Mouse (Mus musculus): ENCODE data around the gene Rdh16. TPM values are rescaled to one million over a fixed set of nuclear protein-coding genes. Genes with fewer than 3 reads are reported as not detected.
"Not testable (repeated sequence)": the region's sequence is repeated elsewhere in the genome, so short reads cannot be mapped to it uniquely, and the experiment has no call there.

Rdh16 gene
- 1.1 and 1.6 TPM in 2 replicates for polyA plus RNA-seq (2015; fragmentation: Nextera tagmentation; extraction: Ambion mirVana)

GRCm38 (mm10) chr10:127800891-127801290 lies at the start of gene Rdh16:
Rdh16 (plus strand) TSS chr10:127801152.
- H3K27me3 ChIP-seq (ENCODE audit: insufficient read depth, low read length), result no peaks in the 10 kb centered on the region
- 78% methylated on average over 6 of the region's 6 CpGs for WGBS

GRCm38 (mm10) chr10:127751548-127751947 lies 49.4 kb upstream of the Rdh16 start, which contains the start of gene Gpr182:
Gpr182 (minus strand) TSS chr10:127751732.
- peak within 1 kb of the TSS; percentile 37 for H3K9ac ChIP-seq (replicated peaks; ENCODE audit: low read length)
- H3K4me2 ChIP-seq (replicated peaks; ENCODE audit: low read depth, low read length), result peak within 1 kb of the TSS; percentile 40
- peak; percentile 20; the same call in 1 of the 2 replicates for ATAC-seq (ENCODE audit: low FRiP score, low TSS enrichment)
- H3K4me3 ChIP-seq (ENCODE audit: low read length), result peak within 1 kb of the TSS; percentile 35
- H3K27me3 ChIP-seq (ENCODE audit: insufficient read depth, low read length), result no peaks in the 10 kb centered on the region
- 35% methylated on average over 8 of the region's 8 CpGs for WGBS
- no peaks in the 10 kb centered on the region for H3K9me3 ChIP-seq (ENCODE audit: low read length)
- H3K27ac ChIP-seq (ENCODE audit: low read length), result peak within 1 kb of the TSS; percentile 32; the same call in 1 of the 2 replicates
- peaks cover 49% of the 10 kb centered on the region for H3K4me1 ChIP-seq (ENCODE audit: insufficient read depth, low read length)
- H3K36me3 ChIP-seq (ENCODE audit: insufficient read depth, low read length), result peaks cover 7% of the 10 kb centered on the region; the same call in 1 of the 2 replicates

More at GRCm38 (mm10) chr10:127800891-127801290, at the start of gene Rdh16:
- Histone ChIP-seq H3K4me3 (ENCODE audit: low read length) (no peak within 1 kb of the TSS), H3K4me2 (replicated peaks; ENCODE audit: low read depth, low read length) (no peak within 1 kb of the TSS), H3K9ac (replicated peaks; ENCODE audit: low read length) (no peak within 1 kb of the TSS), H3K36me3 (ENCODE audit: insufficient read depth, low read length) (no peaks in the 10 kb centered on the region), H3K27ac (ENCODE audit: low read length) (no peak within 1 kb of the TSS), H3K4me1 (ENCODE audit: insufficient read depth, low read length) (no peaks in the 10 kb centered on the region), H3K9me3 (ENCODE audit: low read length) (peaks cover 4% of the 10 kb centered on the region)
- no peak for ATAC-seq (ENCODE audit: low FRiP score, low TSS enrichment)

GRCm38 (mm10) chr10:127754566-127755166 lies 46.3 kb upstream of the Rdh16 start:
- Histone ChIP-seq H3K9ac (replicated peaks; ENCODE audit: low read length) (no peak overlapping the region), H3K4me1 (ENCODE audit: insufficient read depth, low read length) (peaks cover 30% of the 10 kb centered on the region), H3K36me3 (ENCODE audit: insufficient read depth, low read length) (no peaks in the 10 kb centered on the region), H3K27me3 (ENCODE audit: insufficient read depth, low read length) (no peaks in the 10 kb centered on the region), H3K9me3 (ENCODE audit: low read length) (no peaks in the 10 kb centered on the region), H3K4me2 (replicated peaks; ENCODE audit: low read depth, low read length) (0 out of 2 replicates have a peak overlapping the region, but pooled peaks have one; percentile 18), H3K4me3 (ENCODE audit: low read length) (no peak overlapping the region), H3K27ac (ENCODE audit: low read length) (peak overlapping the region; percentile 5)
- WGBS, result 49% methylated on average over 6 of the region's 6 CpGs
- ATAC-seq (ENCODE audit: low FRiP score, low TSS enrichment), result no peak

- no peak for ATAC-seq (ENCODE audit: low FRiP score, low TSS enrichment)
- Histone ChIP-seq H3K27me3 (ENCODE audit: insufficient read depth, low read length) (no peaks in the 10 kb centered on the region), H3K4me3 (ENCODE audit: low read length) (no peak overlapping the region), H3K27ac (ENCODE audit: low read length) (peak overlapping the region; percentile 5; the same call in 1 of the 2 replicates), H3K9ac (replicated peaks; ENCODE audit: low read length) (no peak overlapping the region), H3K4me1 (ENCODE audit: insufficient read depth, low read length) (peaks cover 24% of the 10 kb centered on the region), H3K36me3 (ENCODE audit: insufficient read depth, low read length) (no peaks in the 10 kb centered on the region), H3K4me2 (replicated peaks; ENCODE audit: low read depth, low read length) (no peak overlapping the region), H3K9me3 (ENCODE audit: low read length) (no peaks in the 10 kb centered on the region)
- 68% methylated on average over 3 of the region's 3 CpGs for WGBS
These were observed 45.7 kb upstream of the Rdh16 start for GRCm38 (mm10) chr10:127755246-127755645.

GRCm38 (mm10) chr10:127755770-127756468 lies 45.0 kb upstream of the Rdh16 start:
- peak overlapping the region; percentile 19 for H3K4me3 ChIP-seq (ENCODE audit: low read length)
- peaks cover 23% of the 10 kb centered on the region for H3K4me1 ChIP-seq (ENCODE audit: insufficient read depth, low read length)
- WGBS, result 42% methylated on average over 18 of the region's 18 CpGs
- no peak overlapping the region for H3K27ac ChIP-seq (ENCODE audit: low read length)
- H3K9ac ChIP-seq (replicated peaks; ENCODE audit: low read length), result 0 out of 2 replicates have a peak overlapping the region, but pooled peaks have one; percentile 26
- H3K27me3 ChIP-seq (ENCODE audit: insufficient read depth, low read length), result no peaks in the 10 kb centered on the region
- ATAC-seq (ENCODE audit: low FRiP score, low TSS enrichment), result no peak
- H3K4me2 ChIP-seq (replicated peaks; ENCODE audit: low read depth, low read length), result peak overlapping the region; percentile 47
- H3K36me3 ChIP-seq (ENCODE audit: insufficient read depth, low read length), result no peaks in the 10 kb centered on the region
- no peaks in the 10 kb centered on the region for H3K9me3 ChIP-seq (ENCODE audit: low read length)

- Histone ChIP-seq H3K27ac (ENCODE audit: low read length) (no peak within 1 kb of the TSS), H3K9me3 (ENCODE audit: low read length) (no peaks in the 10 kb centered on the region), H3K4me3 (ENCODE audit: low read length) (no peak within 1 kb of the TSS), H3K4me1 (ENCODE audit: insufficient read depth, low read length) (peaks cover 17% of the 10 kb centered on the region), H3K9ac (replicated peaks; ENCODE audit: low read length) (no peak within 1 kb of the TSS), H3K27me3 (ENCODE audit: insufficient read depth, low read length) (no peaks in the 10 kb centered on the region), H3K36me3 (ENCODE audit: insufficient read depth, low read length) (no peaks in the 10 kb centered on the region), H3K4me2 (replicated peaks; ENCODE audit: low read depth, low read length) (no peak within 1 kb of the TSS)
- 56% methylated on average over 9 of the region's 9 CpGs for WGBS
- ATAC-seq (ENCODE audit: low FRiP score, low TSS enrichment), result no peak
These were observed 41.5 kb upstream of the Rdh16 start, which contains the start of the genes Rdh1 and Rdh16f1 for GRCm38 (mm10) chr10:127759181-127760110. Rdh1 (plus strand) TSS chr10:127759721. Rdh16f1 (plus strand) TSS chr10:127759787.

- H3K9ac ChIP-seq (replicated peaks; ENCODE audit: low read length); ATAC-seq (ENCODE audit: low FRiP score, low TSS enrichment); H3K36me3 ChIP-seq (ENCODE audit: insufficient read depth, low read length); H3K4me1 ChIP-seq (ENCODE audit: insufficient read depth, low read length); H3K4me2 ChIP-seq (replicated peaks; ENCODE audit: low read depth, low read length); H3K9me3 ChIP-seq (ENCODE audit: low read length); H3K4me3 ChIP-seq (ENCODE audit: low read length); H3K27me3 ChIP-seq (ENCODE audit: insufficient read depth, low read length): not testable (repeated sequence)
- 90% methylated on average over 10 of the region's 10 CpGs for WGBS
- H3K27ac ChIP-seq (ENCODE audit: low read length), result peak overlapping the region; percentile 10; the same call in 1 of the 2 replicates
These were observed 38.0 kb upstream of the Rdh16 start for GRCm38 (mm10) chr10:127762926-127763325.

- Histone ChIP-seq H3K27me3 (ENCODE audit: insufficient read depth, low read length) (no peaks in the 10 kb centered on the region), H3K9ac (replicated peaks; ENCODE audit: low read length) (peak overlapping the region; percentile 26; the same call in 1 of the 2 replicates), H3K27ac (ENCODE audit: low read length) (peak overlapping the region; percentile 84), H3K9me3 (ENCODE audit: low read length) (no peaks in the 10 kb centered on the region), H3K4me1 (ENCODE audit: insufficient read depth, low read length) (peaks cover 5% of the 10 kb centered on the region), H3K4me2 (replicated peaks; ENCODE audit: low read depth, low read length) (no peak overlapping the region), H3K4me3 (ENCODE audit: low read length) (no peak overlapping the region), H3K36me3 (ENCODE audit: insufficient read depth, low read length) (no peaks in the 10 kb centered on the region)
- peak; percentile 88 for ATAC-seq (ENCODE audit: low FRiP score, low TSS enrichment)
- WGBS, result 55% methylated on average over 12 of the region's 12 CpGs
These were observed 36.9 kb upstream of the Rdh16 start for GRCm38 (mm10) chr10:127763914-127764680.

- H3K9ac ChIP-seq (replicated peaks; ENCODE audit: low read length), result no peak overlapping the region
- ATAC-seq (ENCODE audit: low FRiP score, low TSS enrichment), result peak; percentile 50; the same call in 1 of the 2 replicates
- no peaks in the 10 kb centered on the region for H3K9me3 ChIP-seq (ENCODE audit: low read length)
- no peaks in the 10 kb centered on the region for H3K36me3 ChIP-seq (ENCODE audit: insufficient read depth, low read length)
- H3K4me3 ChIP-seq (ENCODE audit: low read length), result no peak overlapping the region
- WGBS, result 68% methylated on average over 1 of the region's 1 CpGs
- H3K27me3 ChIP-seq (ENCODE audit: insufficient read depth, low read length), result no peaks in the 10 kb centered on the region
- peak overlapping the region; percentile 35; the same call in 1 of the 2 replicates for H3K27ac ChIP-seq (ENCODE audit: low read length)
- no peak overlapping the region for H3K4me2 ChIP-seq (replicated peaks; ENCODE audit: low read depth, low read length)
- peaks cover 5% of the 10 kb centered on the region for H3K4me1 ChIP-seq (ENCODE audit: insufficient read depth, low read length)
These were observed 34.4 kb upstream of the Rdh16 start for GRCm38 (mm10) chr10:127766564-127766963.
